Comparison of ENCODE assay signal across 22 mouse cellular contexts in the genomic region with DNA sequence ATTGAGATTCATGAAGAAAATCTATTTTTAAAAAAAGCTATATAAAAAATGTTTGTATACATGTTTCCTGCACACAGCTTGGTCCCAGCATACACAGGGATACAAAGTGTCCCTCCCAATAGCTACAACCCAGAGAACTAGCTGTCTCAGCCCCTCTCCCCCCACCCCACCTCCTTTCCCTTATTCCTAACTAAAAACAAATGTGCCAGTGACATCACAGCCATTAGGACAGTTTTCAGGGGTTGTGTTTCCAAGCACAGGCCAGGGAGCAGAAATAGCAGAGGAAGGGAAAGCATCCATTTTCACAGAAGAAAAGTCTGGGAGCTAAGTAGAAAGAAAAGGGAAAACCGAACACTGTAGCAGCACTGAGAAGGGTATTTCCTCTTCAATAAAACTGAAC.
DNase-seq lines count a peak whose midpoint lies in the region; ATAC-seq lines count a peak whose summit lies in the region.
"Had no signal": no experiment of that assay in that cellular context is flagged by ENCODE, and none has a peak within 500 bp of the region (broad histone marks: within the 10 kb centered on the region; RNA-seq: fewer than 3 reads in every experiment).

No protein-coding gene starts in this region.

- no peak overlapping the region for H3K4me3 ChIP-seq in embryonic facial prominence, embryonic 14.5 days (ENCODE audit: low read depth, low read length)
- H3K4me3 ChIP-seq in limb, embryonic 11.5 days (ENCODE audit: low read depth, low read length) = no peak overlapping the region
- H3K4me3 ChIP-seq in limb, embryonic 15.5 days = no peak overlapping the region
- H3K4me3 ChIP-seq: forebrain, embryonic 13.5 days; gastrocnemius, adult 2 months; heart, embryonic 13.5 days; hindbrain, embryonic 15.5 days had no signal

- no peak for ATAC-seq in embryonic facial prominence, embryonic 14.5 days (ENCODE audit: low read depth)
- ATAC-seq in limb, embryonic 11.5 days (ENCODE audit: insufficient number of reproducible peaks, low FRiP score, low TSS enrichment, low read depth) = no peak
- no peak for ATAC-seq in limb, embryonic 15.5 days (ENCODE audit: insufficient number of reproducible peaks, low FRiP score, low TSS enrichment, low read depth)
- ATAC-seq in megakaryocyte progenitor cell, adult 5-6 weeks (replicated peaks; ENCODE audit: poor library complexity) = no peak
- ATAC-seq: CD4-positive, CD25-positive, alpha-beta regulatory T cell, adult 4 months; forebrain, embryonic 13.5 days; forebrain, postnatal 0 days had no signal

- no peak overlapping the region for H3K4me2 ChIP-seq in embryonic facial prominence, embryonic 14.5 days (ENCODE audit: low read depth, low read length)
- H3K4me2 ChIP-seq in limb, embryonic 11.5 days (ENCODE audit: low read depth, severe bottlenecking) = no peak overlapping the region
- H3K4me2 ChIP-seq in limb, embryonic 15.5 days = no peak overlapping the region
- H3K4me2 ChIP-seq: forebrain, embryonic 13.5 days; heart, embryonic 13.5 days; hindbrain, embryonic 15.5 days had no signal

- H3K9ac ChIP-seq in embryonic facial prominence, embryonic 14.5 days (ENCODE audit: low read depth, low read length) = no peak overlapping the region
- no peak overlapping the region for H3K9ac ChIP-seq in limb, embryonic 11.5 days (ENCODE audit: low read length)
- H3K9ac ChIP-seq in limb, embryonic 15.5 days = no peak overlapping the region
- H3K9ac ChIP-seq: forebrain, embryonic 13.5 days; forebrain, postnatal 0 days; heart, embryonic 13.5 days; hindbrain, embryonic 15.5 days had no signal

- WGBS in embryonic facial prominence, embryonic 14.5 days = 24% methylated on average over 1 of the region's 1 CpGs
- 16% methylated on average over 1 of the region's 1 CpGs for WGBS in limb, embryonic 11.5 days
- WGBS in limb, embryonic 15.5 days = 40% methylated on average over 1 of the region's 1 CpGs

- peak; percentile 33 for DNase-seq in embryo, embryonic 10 days (ENCODE audit: low spot score)
- no peak for DNase-seq in embryo, embryonic 9.5 days (ENCODE audit: extremely low spot score)
- DNase-seq in embryonic facial prominence, embryonic 14.5 days (ENCODE audit: low spot score) = peak; percentile 55
- DNase-seq in limb, embryonic 11.5 days (ENCODE audit: low spot score) = no peak
- no peak for DNase-seq in natural killer cell, adult 2 months (ENCODE audit: low spot score in 2 of 2)
- DNase-seq in retina, embryonic 14.5 days (ENCODE audit: low spot score) = no peak
- DNase-seq: adrenal gland, postnatal 10 days; B cell, adult 2 months; cerebellum, adult 11 months; cerebellum, adult 9-10 months; cerebellum, postnatal 25 days; forebrain, postnatal 0 days; gastrocnemius, adult 2 months; gastrocnemius, postnatal 25 days; heart, postnatal 36 days had no signal

- H3K9me3 ChIP-seq in embryonic facial prominence, embryonic 14.5 days (ENCODE audit: control insufficient read depth, low read length) = no peaks in the 10 kb centered on the region
- no peaks in the 10 kb centered on the region for H3K9me3 ChIP-seq in limb, embryonic 11.5 days (ENCODE audit: control insufficient read depth, low read length)
- no peaks in the 10 kb centered on the region for H3K9me3 ChIP-seq in limb, embryonic 15.5 days
- H3K9me3 ChIP-seq: forebrain, embryonic 13.5 days; G1E; heart, embryonic 13.5 days; hindbrain, embryonic 15.5 days had no signal

- peak overlapping the region; percentile 44; the same call in 1 of the 2 replicates for H3K27ac ChIP-seq in embryonic facial prominence, embryonic 14.5 days (replicated peaks; ENCODE audit: low read depth, low read length)
- peak overlapping the region; percentile 49 for H3K27ac ChIP-seq in limb, embryonic 11.5 days (replicated peaks; ENCODE audit: low read depth, low read length)
- H3K27ac ChIP-seq in limb, embryonic 15.5 days = 0 out of 2 replicates have a peak overlapping the region, but pooled peaks have one; percentile 33
- H3K27ac ChIP-seq: forebrain, embryonic 13.5 days; gastrocnemius, adult 2 months; heart, embryonic 13.5 days; hindbrain, embryonic 15.5 days had no signal

- peaks cover 8% of the 10 kb centered on the region; the same call in 1 of the 2 replicates for H3K36me3 ChIP-seq in embryonic facial prominence, embryonic 14.5 days (ENCODE audit: control insufficient read depth, insufficient read depth, low read length)
- H3K36me3 ChIP-seq in limb, embryonic 11.5 days (ENCODE audit: control insufficient read depth, insufficient read depth, low read length) = no peaks in the 10 kb centered on the region
- H3K36me3 ChIP-seq in limb, embryonic 15.5 days = peaks cover 3% of the 10 kb centered on the region; the same call in 1 of the 2 replicates
- H3K36me3 ChIP-seq: hindbrain, embryonic 15.5 days had no signal

- H3K4me1 ChIP-seq in embryonic facial prominence, embryonic 14.5 days (ENCODE audit: control insufficient read depth, insufficient read depth, low read length) = peaks cover 52% of the 10 kb centered on the region
- peaks cover 7% of the 10 kb centered on the region; the same call in 1 of the 2 replicates for H3K4me1 ChIP-seq in limb, embryonic 11.5 days (ENCODE audit: control insufficient read depth, insufficient read depth, low read length)
- H3K4me1 ChIP-seq in limb, embryonic 15.5 days = peaks cover 35% of the 10 kb centered on the region
- H3K4me1 ChIP-seq: hindbrain, embryonic 15.5 days had no signal

- no peaks in the 10 kb centered on the region for H3K27me3 ChIP-seq in embryonic facial prominence, embryonic 14.5 days (replicated peaks; ENCODE audit: control insufficient read depth, insufficient read depth, low read length)
- H3K27me3 ChIP-seq in limb, embryonic 11.5 days (ENCODE audit: control insufficient read depth, insufficient read depth, low read length) = no peaks in the 10 kb centered on the region
- no peaks in the 10 kb centered on the region for H3K27me3 ChIP-seq in limb, embryonic 15.5 days
- H3K27me3 ChIP-seq: forebrain, embryonic 13.5 days; heart, embryonic 13.5 days; hindbrain, embryonic 15.5 days had no signal

Comparison
In these comparisons a context has a peak if more than half of its experiments do, and no peak if none do; other contexts are left out.
1. DNase-seq: peak in embryo, embryonic 10 days (single experiment) and embryonic facial prominence, embryonic 14.5 days (single experiment); none in embryo, embryonic 9.5 days (single experiment), limb, embryonic 11.5 days (single experiment), natural killer cell, adult 2 months (0 of 2) and retina, embryonic 14.5 days (single experiment).
2. Peak in every context shown above with its lines, with median percentiles within 50 percentile points of each other: H3K27ac ChIP-seq.